Mouse (Mus musculus): Measurements from ENCODE around the gene Cep41.

Gene Cep41

GRCm38 (mm10) chr6:30693350-30693991 lies at the start of gene Cep41:
Gene Cep41, minus strand, starts transcription at chr6:30693749.
- peak; percentile 96 for DNase-seq (ENCODE audit: low spot score)

- DNase-seq (ENCODE audit: low spot score): no peak
Measured at GRCm38 (mm10) chr6:30739177-30739747, 45.7 kb upstream of the Cep41 start.

GRCm38 (mm10) chr6:30738464-30739006 lies 45.0 kb upstream of the Cep41 start:
- no peak for DNase-seq (ENCODE audit: low spot score)

- DNase-seq (ENCODE audit: low spot score): peak; percentile 70
Measured at GRCm38 (mm10) chr6:30737548-30738463, 44.3 kb upstream of the Cep41 start.

- DNase-seq (ENCODE audit: low spot score): peak; percentile 72
Measured at GRCm38 (mm10) chr6:30736864-30737547, 43.5 kb upstream of the Cep41 start.

- no peak for DNase-seq (ENCODE audit: low spot score)
Measured at GRCm38 (mm10) chr6:30736372-30736762, 42.8 kb upstream of the Cep41 start.

GRCm38 (mm10) chr6:30735728-30736371 lies 42.3 kb upstream of the Cep41 start:
- no peak for DNase-seq (ENCODE audit: low spot score)

GRCm38 (mm10) chr6:30734988-30735727 lies 41.6 kb upstream of the Cep41 start:
- DNase-seq (ENCODE audit: low spot score): no peak

- no peak for DNase-seq (ENCODE audit: low spot score)
Measured at GRCm38 (mm10) chr6:30734465-30734864, 40.9 kb upstream of the Cep41 start.

GRCm38 (mm10) chr6:30732571-30733130 lies 39.1 kb upstream of the Cep41 start:
- DNase-seq (ENCODE audit: low spot score): no peak

GRCm38 (mm10) chr6:30730301-30730971 lies 36.9 kb upstream of the Cep41 start:
- DNase-seq (ENCODE audit: low spot score): no peak

- DNase-seq (ENCODE audit: low spot score): no peak
Measured at GRCm38 (mm10) chr6:30723331-30723730, 29.8 kb upstream of the Cep41 start, which contains the start of gene Mest. Gene Mest, plus strand, starts transcription at chr6:30723547.

GRCm38 (mm10) chr6:30722385-30723164 lies 29.0 kb upstream of the Cep41 start:
- no peak for DNase-seq (ENCODE audit: low spot score)

- DNase-seq (ENCODE audit: low spot score): no peak
Measured at GRCm38 (mm10) chr6:30716796-30717195, 23.2 kb upstream of the Cep41 start.

GRCm38 (mm10) chr6:30714891-30715471 lies 21.4 kb upstream of the Cep41 start:
- DNase-seq (ENCODE audit: low spot score): no peak

GRCm38 (mm10) chr6:30713896-30714295 lies 20.3 kb upstream of the Cep41 start:
- DNase-seq (ENCODE audit: low spot score): no peak

- no peak for DNase-seq (ENCODE audit: low spot score)
Measured at GRCm38 (mm10) chr6:30713455-30713854, 19.9 kb upstream of the Cep41 start.

- no peak for DNase-seq (ENCODE audit: low spot score)
Measured at GRCm38 (mm10) chr6:30712484-30712883, 18.9 kb upstream of the Cep41 start.

GRCm38 (mm10) chr6:30711365-30711763 lies 17.8 kb upstream of the Cep41 start:
- DNase-seq (ENCODE audit: low spot score): no peak

All from ovary, postnatal 36 days (tissue).